Mouse (Mus musculus): ENCODE data around the gene Avp.
"Not testable (repeated sequence)": the region's sequence is repeated elsewhere in the genome, so short reads cannot be mapped to it uniquely, and the experiment has no call there.

Avp gene

GRCm38 (mm10) chr2:130582552-130582951 lies at the start of gene Avp:
TSS of gene Avp (minus strand) at chr2:130582554.
- DNase-seq (ENCODE audit: low read depth, low spot score): no peak

DNA sequence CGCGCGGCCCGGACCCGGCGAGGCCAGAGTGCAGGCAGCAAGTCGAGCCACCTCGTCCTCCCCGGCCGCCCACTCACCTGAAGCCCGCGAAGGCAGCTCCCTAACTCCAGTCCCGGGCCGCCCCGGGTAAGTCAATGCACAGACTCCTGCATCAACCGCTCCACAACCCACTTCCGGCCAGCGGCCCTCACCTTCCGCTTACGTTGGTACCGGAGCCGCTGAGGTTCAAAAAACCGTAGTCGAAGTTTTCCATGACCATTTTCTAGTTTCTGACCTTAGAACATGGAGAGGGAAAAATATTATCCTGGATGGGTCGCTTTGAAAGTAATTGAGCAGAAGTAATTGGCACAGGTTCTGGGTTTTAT lies 47.5 kb upstream of the Avp start, which contains the start of the genes Fastkd5 and Ubox5:
Gene Fastkd5, minus strand, starts transcription at position 189 of the 365 bp plus-strand sequence.
Gene Ubox5, minus strand, starts transcription at position 200 of the 365 bp plus-strand sequence.
- peak; percentile 75 for DNase-seq (ENCODE audit: low read depth, low spot score)

GRCm38 (mm10) chr2:130629080-130629838 lies 46.9 kb upstream of the Avp start:
- DNase-seq (ENCODE audit: low read depth, low spot score): no peak

DNA sequence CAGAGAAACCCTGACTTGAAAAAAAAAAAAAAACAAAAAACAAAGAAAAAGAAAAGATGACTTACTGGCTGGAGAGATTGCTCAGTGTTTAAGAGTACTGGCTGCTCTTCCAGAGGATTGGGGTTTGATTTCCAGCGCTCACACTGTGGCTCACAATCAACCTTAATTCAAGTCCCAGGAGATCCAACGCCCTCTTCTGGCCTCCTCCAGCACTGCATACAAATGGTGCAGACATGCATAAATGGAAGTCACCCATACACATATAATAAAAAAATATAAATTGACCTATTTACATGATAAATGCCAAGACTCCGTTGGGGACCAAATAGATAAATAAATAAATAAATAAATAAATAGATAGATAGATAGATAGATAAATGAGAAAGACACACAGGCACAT lies 46.1 kb upstream of the Avp start:
- DNase-seq (ENCODE audit: low read depth, low spot score): no peak

DNA sequence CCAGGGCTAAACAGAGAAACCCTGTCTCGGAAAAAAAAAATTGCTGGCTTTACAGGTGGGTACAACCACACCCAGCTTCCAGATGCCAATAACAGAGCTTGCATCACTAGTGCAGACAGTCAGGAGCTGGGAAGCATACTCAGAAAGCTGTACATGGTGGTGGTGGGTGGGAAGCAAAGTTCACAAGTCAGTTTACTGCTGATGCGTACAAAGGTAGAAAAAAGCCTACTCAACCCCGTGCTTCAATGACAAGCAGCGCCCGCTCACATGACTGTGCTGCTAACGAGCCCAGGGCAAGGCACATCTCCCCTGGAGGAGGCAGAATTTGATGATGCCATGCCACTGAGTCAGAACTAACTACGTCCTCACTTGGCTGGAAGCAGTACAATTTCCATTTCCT lies 36.6 kb upstream of the Avp start:
- no peak for DNase-seq (ENCODE audit: low read depth, low spot score)

- no peak for DNase-seq (ENCODE audit: low read depth, low spot score)
These were observed 30.7 kb upstream of the Avp start for GRCm38 (mm10) chr2:130613091-130613490.

DNA sequence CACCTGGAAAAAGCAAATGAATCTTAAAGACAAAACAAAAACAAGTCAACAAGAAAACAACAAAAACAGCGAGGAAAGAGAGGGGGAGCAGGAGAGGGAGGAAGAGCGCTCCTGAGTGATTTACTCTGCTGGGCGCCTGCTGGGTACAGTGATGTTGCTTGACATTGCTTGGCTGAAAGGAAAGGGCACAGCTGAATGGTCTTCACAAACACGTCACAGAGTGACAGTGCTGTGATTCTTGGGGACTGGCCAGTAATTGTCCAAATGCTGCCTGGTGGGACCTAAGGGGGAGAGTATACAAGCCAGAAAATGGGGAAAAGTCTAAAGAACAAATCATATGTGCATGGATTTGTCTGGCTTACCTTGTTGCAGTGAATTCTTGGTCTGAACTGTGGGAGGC lies 19.8 kb upstream of the Avp start:
- DNase-seq (ENCODE audit: low read depth, low spot score): no peak

GRCm38 (mm10) chr2:130598399-130598798 lies 16.0 kb upstream of the Avp start:
- no peak for DNase-seq (ENCODE audit: low read depth, low spot score)

DNA sequence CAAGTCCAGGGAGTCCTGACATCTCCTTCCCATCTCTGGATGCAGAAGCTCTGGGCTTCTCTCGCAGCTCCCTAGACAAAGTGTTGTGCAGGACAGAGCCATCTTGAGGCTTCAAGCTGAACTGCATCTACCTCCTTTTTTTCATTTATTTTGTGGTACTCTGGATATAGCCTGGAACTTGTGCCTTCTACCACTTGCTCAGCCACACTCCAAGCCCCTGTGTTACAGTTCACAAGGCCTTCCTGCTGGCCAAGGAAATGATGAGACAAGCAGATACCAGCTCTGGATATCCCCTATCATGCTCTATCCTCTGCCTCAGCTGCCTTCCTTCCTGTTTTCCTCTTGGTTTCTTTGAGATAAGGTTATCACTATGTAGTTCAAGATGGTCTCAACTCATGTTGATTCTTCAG lies 15.3 kb upstream of the Avp start:
- DNase-seq (ENCODE audit: low read depth, low spot score): peak; percentile 16

DNA sequence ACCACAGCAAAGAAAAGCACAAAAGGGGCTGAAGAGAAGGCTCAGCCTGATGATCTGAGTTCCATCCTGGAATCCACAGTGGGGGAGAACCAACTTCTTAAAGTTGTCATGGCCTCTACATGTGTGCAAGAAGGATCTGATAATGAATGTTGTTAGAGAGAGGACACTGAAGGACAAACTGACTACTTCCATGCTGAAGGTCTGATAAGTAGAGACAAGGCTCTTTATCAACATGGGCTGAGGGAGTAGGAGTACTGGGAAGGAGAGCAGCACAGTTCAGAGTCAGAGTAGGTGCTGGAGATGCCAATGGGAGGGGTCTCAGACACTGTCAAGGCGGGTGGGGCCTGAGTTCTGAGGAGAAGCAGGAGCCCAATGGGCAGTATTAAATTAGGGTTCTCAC lies 13.2 kb upstream of the Avp start:
- DNase-seq (ENCODE audit: low read depth, low spot score): no peak

DNA sequence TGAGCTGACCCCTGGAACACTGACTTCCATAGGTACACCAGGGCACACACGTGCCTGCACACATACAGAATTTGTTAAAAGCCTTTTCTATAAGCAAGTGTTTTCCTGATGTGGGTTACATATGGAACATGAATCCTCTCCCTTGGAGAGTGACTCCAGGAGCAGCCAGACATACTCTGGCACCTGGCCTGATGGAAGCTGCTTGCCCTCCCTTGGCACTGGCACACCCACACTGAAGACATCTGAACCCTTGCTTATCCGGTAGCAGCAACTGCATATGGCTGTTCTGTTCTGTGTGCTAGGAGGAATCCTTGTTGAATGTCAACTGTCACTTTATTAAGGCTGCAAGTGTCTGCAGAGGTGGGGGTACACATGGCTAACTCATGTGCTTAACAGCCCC lies 8.7 kb upstream of the Avp start:
- peak; percentile 44 for DNase-seq (ENCODE audit: low read depth, low spot score)

GRCm38 (mm10) chr2:130589761-130590160 lies 7.4 kb upstream of the Avp start:
- DNase-seq (ENCODE audit: low read depth, low spot score): no peak

GRCm38 (mm10) chr2:130589157-130589556 lies 6.8 kb upstream of the Avp start:
- no peak for DNase-seq (ENCODE audit: low read depth, low spot score)

DNA sequence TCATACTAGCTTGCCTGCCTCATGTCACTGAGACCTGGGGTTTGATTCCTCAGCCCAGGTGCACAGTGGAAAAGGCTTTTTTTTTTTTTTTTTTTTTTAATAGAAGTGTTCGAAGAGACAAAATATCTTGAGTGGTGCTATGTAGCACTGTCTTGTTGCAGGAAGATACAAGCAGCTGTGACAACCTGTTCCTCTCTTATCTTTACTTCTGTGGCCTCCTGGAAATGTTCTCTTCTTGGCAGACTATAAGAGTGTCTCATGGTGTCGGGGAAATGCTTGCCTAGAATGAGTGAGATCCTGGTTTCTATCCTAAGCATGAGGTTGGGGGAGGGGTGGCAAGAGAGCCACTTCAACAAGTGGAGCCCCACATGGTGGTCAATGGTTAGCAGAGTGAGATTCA lies 6.0 kb upstream of the Avp start:
- no peak for DNase-seq (ENCODE audit: low read depth, low spot score)

DNA sequence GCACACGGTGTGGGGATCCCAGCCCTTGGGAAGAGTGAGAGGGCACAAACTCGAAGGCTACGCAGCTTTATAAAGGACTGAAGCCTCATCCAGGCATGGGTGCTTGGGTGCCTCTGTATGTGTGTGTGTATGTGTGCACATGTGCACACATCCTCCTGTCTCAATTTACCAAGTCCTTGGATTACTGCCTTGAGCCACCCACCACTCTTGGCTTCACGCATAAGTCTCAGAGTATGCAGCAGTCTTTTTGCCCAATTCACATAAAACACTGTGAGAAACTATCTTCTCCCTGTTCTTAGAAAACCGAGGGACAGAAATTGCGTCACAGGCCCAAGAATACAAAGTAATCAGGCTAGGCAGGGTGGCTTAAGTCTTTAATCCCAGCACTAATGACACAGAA lies 3.7 kb upstream of the Avp start:
- no peak for DNase-seq (ENCODE audit: low read depth, low spot score)

DNA sequence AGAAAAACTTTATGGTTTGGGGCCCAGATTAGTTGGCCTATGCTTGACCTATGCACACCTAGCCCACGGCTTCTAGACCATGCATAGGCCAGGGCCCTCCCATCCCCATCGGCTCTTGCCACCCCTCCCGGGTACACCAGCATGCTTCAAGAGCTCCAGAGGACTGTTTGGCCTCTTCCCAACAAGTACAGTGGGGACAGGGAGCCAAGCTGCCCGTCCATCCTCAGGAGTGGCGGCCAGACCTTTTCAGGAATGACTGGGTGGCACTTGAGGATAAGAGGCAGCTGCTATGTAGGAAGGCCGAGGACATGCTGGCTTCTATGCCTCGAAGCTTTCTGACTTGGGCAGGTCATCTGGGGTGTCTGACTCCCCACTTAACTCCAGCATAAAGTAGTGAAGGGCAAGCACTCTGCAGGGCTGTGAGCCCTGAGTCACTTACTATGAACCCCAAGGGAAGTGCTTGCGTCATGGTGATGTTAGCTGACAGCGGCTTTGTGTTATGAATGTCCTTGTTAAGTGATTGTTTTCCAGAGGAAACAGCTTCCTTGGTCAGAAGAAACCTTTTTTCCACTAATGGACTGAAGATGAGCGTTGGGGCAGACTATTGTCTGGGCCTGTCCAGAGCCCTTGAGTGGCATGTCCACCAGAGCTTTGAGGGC lies 1.7 kb upstream of the Avp start:
- DNase-seq (ENCODE audit: low read depth, low spot score): no peak

DNA sequence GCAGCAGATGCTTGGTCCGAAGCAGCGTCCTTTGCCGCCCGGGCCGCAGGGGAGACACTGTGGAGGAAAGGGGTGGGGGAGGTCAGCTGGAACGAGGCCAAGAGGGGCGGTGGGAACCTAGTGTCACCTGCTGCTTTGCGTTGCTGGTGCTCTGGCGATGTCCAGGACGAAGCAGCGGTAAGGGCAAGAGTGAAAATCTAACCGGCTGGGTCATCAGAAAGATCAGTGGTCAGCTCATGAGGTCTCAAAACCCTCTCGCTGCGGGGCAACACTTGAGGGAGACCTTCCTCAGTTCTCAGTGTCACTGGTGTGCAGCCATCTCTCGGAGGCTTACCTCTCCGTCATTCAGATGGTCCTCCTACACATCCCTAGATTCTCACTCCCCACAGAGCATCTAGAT lies 1.2 kb downstream of the Avp start:
- DNase-seq (ENCODE audit: low read depth, low spot score): no peak

DNA sequence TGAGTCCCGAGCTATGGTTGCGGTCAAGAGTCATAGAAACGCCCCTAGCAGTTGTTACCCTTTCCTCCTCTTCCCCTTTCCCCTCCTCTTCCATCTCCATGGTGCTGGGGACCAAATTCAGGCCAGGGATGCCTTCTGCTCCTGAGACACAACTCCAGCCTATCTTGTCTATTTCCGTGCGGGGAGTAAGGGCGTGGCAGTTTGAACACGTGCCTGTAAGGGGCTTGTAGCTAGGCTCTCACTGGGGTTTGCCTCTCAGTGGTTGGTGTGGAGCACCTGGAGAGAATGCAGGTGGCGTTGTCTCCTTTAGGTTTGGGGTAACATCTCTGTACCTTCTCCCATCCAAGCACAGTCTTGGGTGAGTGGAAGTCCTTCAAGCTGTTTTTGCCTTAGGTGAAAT lies 2.6 kb downstream of the Avp start:
- no peak for DNase-seq (ENCODE audit: low read depth, low spot score)

DNA sequence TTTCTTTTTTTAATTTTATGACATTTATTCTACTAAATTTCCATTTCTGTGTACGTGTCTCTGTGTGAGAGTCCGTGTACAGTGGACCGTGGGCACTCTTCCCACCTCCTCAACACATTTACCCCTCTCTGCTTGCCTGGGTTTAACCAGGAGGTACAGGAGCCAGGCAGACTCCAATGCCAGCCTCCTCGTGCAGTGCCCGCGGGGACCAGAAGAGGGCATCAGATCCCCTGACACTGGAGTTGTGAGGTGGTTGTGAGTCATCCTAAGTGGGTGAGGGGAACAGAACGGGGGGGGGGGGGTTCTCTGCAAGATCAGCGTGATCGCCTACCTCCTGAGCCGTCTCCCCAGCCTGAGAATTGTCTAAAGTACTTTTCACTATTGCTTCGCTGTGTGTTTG lies 4.2 kb downstream of the Avp start:
- no peak for DNase-seq (ENCODE audit: low read depth, low spot score)

DNA sequence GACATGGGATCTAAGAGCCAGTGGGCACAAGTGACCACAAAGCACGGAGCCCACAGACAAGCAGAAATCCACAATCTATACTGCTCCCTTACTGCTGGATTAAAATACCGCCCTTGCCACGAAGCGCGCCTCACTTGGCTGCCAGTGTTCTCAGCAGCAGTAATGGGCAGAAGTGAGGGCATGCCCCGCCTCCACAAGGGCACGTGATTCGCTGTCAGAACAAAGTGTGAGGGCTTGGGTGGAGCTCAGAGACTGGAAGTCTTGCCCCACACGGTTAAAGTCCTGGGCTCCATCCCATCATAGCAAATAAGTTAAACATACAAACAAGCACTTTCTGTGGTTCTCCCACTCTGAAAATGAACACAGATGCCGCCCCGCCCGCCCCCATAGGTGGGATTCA lies 4.7 kb downstream of the Avp start:
- DNase-seq (ENCODE audit: low read depth, low spot score): no peak

DNA sequence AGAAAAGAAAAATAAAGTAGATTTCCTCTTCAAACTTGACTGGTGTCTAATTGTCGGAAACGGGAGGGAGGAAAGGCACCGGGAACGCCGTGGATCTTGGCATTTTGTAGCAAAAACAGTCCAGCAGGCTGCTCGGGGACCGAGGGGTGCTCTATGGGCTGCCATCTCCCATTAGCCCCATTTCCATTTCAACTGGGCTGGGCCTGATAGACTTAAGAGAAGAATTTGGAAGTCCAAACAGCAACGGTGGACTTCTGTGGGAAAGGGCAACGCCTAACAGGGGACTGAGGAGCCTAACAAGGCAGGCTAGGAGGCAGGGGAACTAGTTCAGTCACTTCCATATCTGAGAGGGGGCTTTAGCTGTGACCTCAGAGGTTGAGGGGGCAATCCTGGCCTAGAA lies 5.3 kb downstream of the Avp start:
- DNase-seq (ENCODE audit: low read depth, low spot score): no peak

- not testable (repeated sequence) for DNase-seq (ENCODE audit: low read depth, low spot score)
These were observed 5.8 kb downstream of the Avp start for GRCm38 (mm10) chr2:130576564-130576963.

- no peak for DNase-seq (ENCODE audit: low read depth, low spot score)
These were observed 6.5 kb downstream of the Avp start, which contains the start of gene Oxt for GRCm38 (mm10) chr2:130575873-130576272. TSS of gene Oxt (plus strand) at chr2:130576173.

All from skeletal muscle tissue, adult 2 months (tissue).